Mouse (Mus musculus) neural tube, embryonic 13.5 days (tissue): ENCODE data around the gene Mxi1. TPM values are rescaled to one million over a fixed set of nuclear protein-coding genes. Genes with fewer than 3 reads are reported as not detected.
A peak's percentile ranks its signal among the peaks of the same experiment; 100 is the strongest.

ENCODE experiments used
- ATAC-seq: fragments of 200-750 bp; cut with Nextera tagmentation; 2 replicates; pipeline ENCODE4 v1.8.0; 2017; ENCODE audit warnings: low read depth, mild to moderate bottlenecking, moderate TSS enrichment, moderate library complexity
- H3K27ac ChIP-seq: fragments of 300-500 bp; sonication (generic); replicated peaks from 2 replicates; pipeline ENCODE4 v1.5.1; 2015; ENCODE audit warnings: moderate library complexity, mild to moderate bottlenecking, inconsistent platforms
- H3K27me3 ChIP-seq: fragments of 300-500 bp; sonication (generic); 2 replicates; pipeline ENCODE4 v1.6.1; 2015; ENCODE audit warnings: mild to moderate bottlenecking, inconsistent platforms
- H3K36me3 ChIP-seq: fragments of 300-500 bp; sonication (generic); 2 replicates; pipeline ENCODE4 v1.6.1; 2015; ENCODE audit warnings: mild to moderate bottlenecking, inconsistent platforms
- H3K4me1 ChIP-seq: fragments of 300-500 bp; sonication (generic); replicated peaks from 2 replicates; pipeline ENCODE4 v1.6.1; 2015; ENCODE audit warnings: inconsistent platforms
- H3K4me2 ChIP-seq: fragments of 300-500 bp; sonication (generic); 2 replicates; pipeline ENCODE4 v1.6.1; 2015; ENCODE audit warnings: inconsistent platforms, mild to moderate bottlenecking, moderate library complexity
- H3K4me3 ChIP-seq: fragments of 300-500 bp; sonication (generic); 2 replicates; pipeline ENCODE4 v1.5.1; 2015; ENCODE audit warnings: mild to moderate bottlenecking, inconsistent platforms
- H3K9ac ChIP-seq: fragments of 300-500 bp; sonication (generic); 2 replicates; pipeline ENCODE4 v1.6.1; 2015; ENCODE audit warnings: moderate library complexity, mild to moderate bottlenecking, inconsistent platforms
- H3K9me3 ChIP-seq: fragments of 300-500 bp; sonication (generic); 2 replicates; pipeline ENCODE4 v1.6.1; 2016; ENCODE audit warnings: inconsistent platforms
- WGBS: fragments of 180-500 bp; shearing (Covaris S2); methylation state at CpG from one replicate; pipeline ENCODE4 v1.1.7; 2015; 5-methylcytosine and 5-hydroxymethylcytosine counted together
- polyA plus RNA-seq: library from polyadenylated mRNA; unstranded; fragments of >200 nt; fragmentation: Nextera tagmentation; extraction: Ambion mirVana; gene quantifications from 2 replicates; pipeline ENCODE4 v1.2.1, GENCODE M21; 2015

The Mxi1 gene
- polyA plus RNA-seq, 1 experiment from 2014 or later: 59.8 TPM

DNA sequence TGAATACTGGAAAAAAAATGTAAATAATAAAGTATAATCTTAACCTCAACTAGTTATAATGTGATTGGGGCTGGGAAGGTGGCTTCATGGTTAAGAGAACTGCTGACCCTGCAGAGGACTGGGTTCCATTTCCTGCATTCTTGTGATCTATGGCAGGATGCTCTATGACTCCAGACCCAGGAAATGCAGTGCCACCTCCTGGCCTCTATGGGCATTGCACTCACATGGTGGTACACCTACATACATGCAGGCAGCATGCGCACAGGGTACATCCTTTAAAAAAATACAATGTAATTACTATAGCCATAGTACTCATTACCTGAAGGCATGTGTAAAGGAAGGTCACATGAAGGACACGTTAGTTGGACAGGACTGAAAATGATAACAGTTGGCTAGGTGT, 52.6 kb downstream of the Mxi1 start:
- H3K27ac ChIP-seq: no peak overlapping the region
- H3K9me3 ChIP-seq: no peaks in the 10 kb centered on the region
- peaks cover 53% of the 10 kb centered on the region for H3K4me1 ChIP-seq
- no peaks in the 10 kb centered on the region for H3K27me3 ChIP-seq
- 0 out of 2 replicates have a peak, but pooled peaks cover 3% of the 10 kb centered on the region for H3K36me3 ChIP-seq
- no peak for ATAC-seq
- no peak overlapping the region for H3K4me3 ChIP-seq
- 47% methylated on average over 2 of the region's 2 CpGs for WGBS
- no peak overlapping the region for H3K9ac ChIP-seq
- no peak overlapping the region for H3K4me2 ChIP-seq

DNA sequence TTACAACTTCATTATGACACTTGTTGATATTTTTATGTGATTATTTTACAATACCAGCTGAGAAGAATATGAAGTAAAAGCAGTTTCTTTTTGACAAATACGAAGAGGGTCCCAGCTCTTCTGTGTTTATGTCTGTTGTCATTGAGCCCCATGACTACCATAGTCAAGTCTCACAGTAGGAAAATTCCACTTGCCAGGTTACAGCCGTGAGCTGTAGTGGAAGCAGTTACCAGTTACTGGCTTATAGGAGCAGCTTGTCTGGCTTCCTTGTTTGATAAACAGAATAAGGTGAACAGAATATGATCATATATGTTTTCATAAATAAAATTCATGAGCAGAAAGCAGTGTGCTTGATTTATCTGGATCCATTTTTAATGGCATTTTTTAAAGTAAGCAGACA, 54.2 kb downstream of the Mxi1 start:
- H3K27me3 ChIP-seq: no peaks in the 10 kb centered on the region
- H3K4me3 ChIP-seq: no peak overlapping the region
- 0 out of 2 replicates have a peak, but pooled peaks cover 3% of the 10 kb centered on the region for H3K36me3 ChIP-seq
- no peak overlapping the region for H3K9ac ChIP-seq
- no peak overlapping the region for H3K27ac ChIP-seq
- no peak for ATAC-seq
- H3K4me1 ChIP-seq: peaks cover 58% of the 10 kb centered on the region
- 66% methylated on average over 2 of the region's 2 CpGs for WGBS
- H3K4me2 ChIP-seq: no peak overlapping the region
- no peaks in the 10 kb centered on the region for H3K9me3 ChIP-seq

DNA sequence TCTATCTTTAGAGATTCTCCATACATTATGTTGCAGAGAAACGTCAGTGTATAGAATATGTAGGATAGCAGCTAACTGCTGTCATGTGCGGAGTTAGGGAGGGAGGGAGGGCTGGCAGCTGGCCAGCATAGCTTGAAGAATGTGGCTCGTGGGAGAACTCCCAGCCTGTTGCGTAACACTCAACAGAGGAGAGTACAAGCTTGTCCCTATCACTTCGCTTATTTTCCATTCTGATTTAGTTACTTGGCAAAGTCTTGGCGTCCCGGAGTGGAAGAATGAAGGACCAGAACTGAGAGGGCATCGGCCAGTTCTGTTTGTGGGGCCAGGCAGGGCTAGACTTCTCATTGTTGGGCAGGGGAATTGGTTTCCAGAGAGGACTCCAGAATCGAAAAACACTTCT, 54.6 kb downstream of the Mxi1 start:
- Histone ChIP-seq H3K4me3 (no peak overlapping the region), H3K36me3 (0 out of 2 replicates have a peak, but pooled peaks cover 3% of the 10 kb centered on the region), H3K4me1 (peaks cover 55% of the 10 kb centered on the region), H3K9ac (no peak overlapping the region), H3K27ac (peak overlapping the region; percentile 59), H3K9me3 (no peaks in the 10 kb centered on the region), H3K4me2 (peak overlapping the region; percentile 20), H3K27me3 (no peaks in the 10 kb centered on the region)
- ATAC-seq: peak; percentile 68; the same call in 1 of the 2 replicates
- WGBS: 25% methylated on average over 9 of the region's 9 CpGs

DNA sequence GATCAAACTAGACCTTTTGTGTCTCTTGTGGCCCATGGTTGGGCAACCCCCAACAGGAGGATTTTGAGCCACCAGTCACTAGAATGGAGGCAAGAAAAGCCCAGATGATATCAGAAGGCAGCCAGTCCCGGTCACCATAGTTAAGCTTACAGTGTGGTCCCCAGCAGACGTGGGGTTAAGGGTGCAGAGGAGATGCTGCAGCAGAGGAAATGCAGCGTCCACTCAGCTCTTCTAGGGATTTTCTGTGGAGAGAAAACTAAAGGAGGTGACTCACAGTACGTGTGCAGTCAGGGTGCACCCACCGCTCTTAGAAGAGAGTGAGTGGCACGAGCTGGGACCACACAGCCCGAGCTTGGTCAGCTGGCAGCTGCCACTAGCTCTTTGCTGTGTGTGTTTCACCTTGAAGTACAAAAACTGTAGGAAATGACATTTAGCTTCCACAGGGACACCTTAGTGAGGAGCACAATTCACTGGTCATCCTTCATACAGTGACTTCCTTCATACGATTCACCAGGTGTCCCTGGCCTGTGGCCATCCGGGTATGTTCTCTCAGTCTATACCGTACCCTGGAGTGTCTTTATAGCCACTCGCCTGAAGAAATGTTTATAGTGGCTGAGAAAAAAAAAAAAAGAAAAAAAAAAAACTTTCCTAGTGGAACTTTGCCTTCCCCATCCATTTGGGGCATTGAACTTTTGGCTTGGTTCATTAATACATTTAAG, 55.9 kb downstream of the Mxi1 start:
- H3K4me2 ChIP-seq: no peak overlapping the region
- 78% methylated on average over 11 of the region's 11 CpGs for WGBS
- peaks cover 4% of the 10 kb centered on the region for H3K36me3 ChIP-seq
- no peak overlapping the region for H3K4me3 ChIP-seq
- H3K27ac ChIP-seq: 0 out of 2 replicates have a peak overlapping the region, but pooled peaks have one; percentile 59
- H3K4me1 ChIP-seq: peaks cover 42% of the 10 kb centered on the region
- H3K9me3 ChIP-seq: no peaks in the 10 kb centered on the region
- ATAC-seq: no peak
- H3K9ac ChIP-seq: 0 out of 2 replicates have a peak overlapping the region, but pooled peaks have one; percentile 27
- no peaks in the 10 kb centered on the region for H3K27me3 ChIP-seq

DNA sequence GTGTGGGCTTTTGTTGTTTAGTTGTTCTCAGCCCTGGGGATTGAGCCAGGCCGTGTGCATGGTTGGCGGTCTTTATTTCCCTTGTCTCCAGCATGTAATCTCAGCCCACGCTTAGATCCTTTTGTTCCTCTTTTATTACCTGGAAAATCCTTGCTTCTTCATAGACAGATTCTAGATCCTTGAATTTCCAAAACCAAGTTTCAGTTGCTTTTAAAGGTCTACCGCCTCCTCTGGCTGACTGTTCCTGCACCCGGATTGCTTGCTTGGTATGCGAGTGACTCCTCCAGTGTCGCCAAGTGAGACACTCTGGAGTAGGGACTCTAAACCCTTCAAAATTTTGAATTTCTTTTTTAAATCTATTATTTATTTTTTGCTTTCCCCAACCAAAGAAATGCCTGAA, 56.6 kb downstream of the Mxi1 start:
- no peak for ATAC-seq
- WGBS: 60% methylated on average over 7 of the region's 7 CpGs
- H3K27me3 ChIP-seq: no peaks in the 10 kb centered on the region
- H3K4me1 ChIP-seq: peaks cover 41% of the 10 kb centered on the region
- H3K9ac ChIP-seq: no peak overlapping the region
- no peak overlapping the region for H3K4me3 ChIP-seq
- H3K9me3 ChIP-seq: no peaks in the 10 kb centered on the region
- H3K27ac ChIP-seq: no peak overlapping the region
- no peak overlapping the region for H3K4me2 ChIP-seq
- peaks cover 11% of the 10 kb centered on the region for H3K36me3 ChIP-seq

DNA sequence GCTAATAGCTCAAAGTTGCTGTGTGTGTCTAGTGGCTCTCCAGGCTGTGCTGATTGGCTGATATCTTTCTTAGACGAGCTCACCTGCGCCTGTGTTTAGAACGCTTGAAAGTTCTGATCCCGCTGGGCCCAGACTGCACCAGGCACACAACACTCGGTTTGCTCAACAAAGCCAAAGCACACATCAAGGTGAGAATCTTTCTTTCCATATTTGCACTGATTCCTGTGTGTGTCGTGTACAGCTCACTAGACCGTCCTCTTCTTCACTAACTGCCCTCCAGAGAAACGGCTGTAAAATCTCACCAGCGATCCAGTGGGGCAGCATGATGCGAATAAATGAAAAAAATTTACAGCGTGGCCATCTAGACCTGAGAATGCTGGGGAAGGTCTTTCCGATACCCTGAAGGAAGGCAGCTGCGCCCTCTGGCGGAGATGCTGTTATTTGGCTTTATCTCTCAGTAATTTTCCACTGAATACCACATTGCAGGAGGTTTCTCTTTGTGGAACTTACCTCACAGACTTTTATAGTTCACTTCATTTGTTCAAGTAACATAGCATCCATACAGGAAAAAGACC, 59.2 kb downstream of the Mxi1 start:
- Histone ChIP-seq H3K9me3 (no peaks in the 10 kb centered on the region), H3K27ac (no peak overlapping the region), H3K9ac (0 out of 2 replicates have a peak overlapping the region, but pooled peaks have one; percentile 31), H3K27me3 (no peaks in the 10 kb centered on the region), H3K36me3 (peaks cover 31% of the 10 kb centered on the region), H3K4me3 (no peak overlapping the region), H3K4me1 (peaks cover 37% of the 10 kb centered on the region), H3K4me2 (0 out of 2 replicates have a peak overlapping the region, but pooled peaks have one; percentile 11)
- WGBS: 26% methylated on average over 14 of the region's 14 CpGs
- ATAC-seq: 0 out of 2 replicates have a peak, but pooled peaks have one; percentile 48

DNA sequence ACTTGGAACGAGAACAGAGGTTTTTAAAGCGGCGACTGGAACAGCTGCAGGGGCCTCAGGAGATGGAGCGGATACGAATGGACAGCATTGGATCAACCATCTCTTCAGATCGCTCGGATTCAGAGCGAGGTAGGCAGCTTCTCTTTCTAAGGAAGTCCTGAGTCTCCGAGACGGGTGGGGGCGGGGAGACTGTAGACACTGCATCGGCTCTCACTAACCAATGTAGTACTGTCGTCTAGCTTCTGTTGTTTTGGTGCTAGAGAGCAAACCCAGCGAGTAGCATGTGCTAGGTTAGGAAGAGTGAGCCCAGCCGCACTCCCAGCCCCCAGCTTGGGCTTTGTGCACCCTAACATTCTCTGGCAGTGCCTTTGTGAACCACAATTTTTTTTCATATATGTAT, 59.9 kb downstream of the Mxi1 start:
- Histone ChIP-seq H3K4me1 (peaks cover 30% of the 10 kb centered on the region), H3K9ac (no peak overlapping the region), H3K27ac (no peak overlapping the region), H3K27me3 (no peaks in the 10 kb centered on the region), H3K9me3 (no peaks in the 10 kb centered on the region), H3K4me2 (no peak overlapping the region), H3K4me3 (no peak overlapping the region), H3K36me3 (peaks cover 36% of the 10 kb centered on the region)
- WGBS: 84% methylated on average over 15 of the region's 15 CpGs
- ATAC-seq: no peak

DNA sequence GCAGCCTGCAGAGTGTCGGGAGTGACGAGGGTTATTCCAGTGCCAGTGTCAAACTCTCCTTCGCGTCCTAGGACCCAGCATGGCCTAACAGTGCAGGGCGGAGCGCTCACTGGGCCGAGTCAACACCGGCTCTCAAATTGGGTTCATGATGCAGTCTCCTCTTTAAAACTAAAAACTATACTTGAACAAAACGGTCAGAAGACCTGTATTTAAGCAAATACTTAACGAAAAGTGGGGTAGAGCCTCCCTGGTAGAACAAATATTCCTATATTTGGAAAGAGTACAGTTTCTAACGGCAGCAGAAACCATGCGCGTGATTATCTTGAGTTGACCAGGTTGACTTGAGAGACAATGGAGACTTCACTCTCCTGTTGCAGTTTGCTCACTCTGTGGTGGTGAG, 61.3 kb downstream of the Mxi1 start, which contains the start of gene Gm10197:
Gene Gm10197, minus strand, starts transcription at position 101 of the 400 bp plus-strand sequence.
- Histone ChIP-seq H3K36me3 (peaks cover 49% of the 10 kb centered on the region), H3K4me2 (no peak within 1 kb of the TSS), H3K9ac (no peak within 1 kb of the TSS), H3K9me3 (no peaks in the 10 kb centered on the region), H3K4me1 (peaks cover 17% of the 10 kb centered on the region), H3K4me3 (no peak within 1 kb of the TSS), H3K27ac (no peak within 1 kb of the TSS), H3K27me3 (no peaks in the 10 kb centered on the region)
- no peak for ATAC-seq
- 90% methylated on average over 13 of the region's 13 CpGs for WGBS

DNA sequence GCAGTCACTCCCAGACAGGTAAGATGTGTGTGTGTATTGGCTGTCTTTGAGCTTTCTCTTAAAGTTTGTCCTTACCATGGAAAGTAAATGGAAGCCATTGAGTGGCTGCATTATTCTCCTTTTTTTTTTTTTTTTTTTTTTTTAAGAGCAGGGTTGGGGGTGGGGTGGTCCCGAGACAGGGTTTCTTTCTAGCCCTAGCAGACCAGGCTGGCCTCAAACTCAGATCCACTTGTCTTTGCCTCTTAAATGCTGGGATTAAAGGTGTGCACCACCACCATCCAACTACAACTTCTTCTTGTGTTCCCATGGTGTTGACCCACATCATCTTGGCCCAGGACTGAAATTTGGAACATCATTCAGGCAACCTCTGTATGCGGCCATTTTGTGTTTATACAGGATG, 63.3 kb downstream of the Mxi1 start:
- Histone ChIP-seq H3K9me3 (no peaks in the 10 kb centered on the region), H3K4me1 (peaks cover 11% of the 10 kb centered on the region), H3K27me3 (no peaks in the 10 kb centered on the region), H3K4me2 (no peak overlapping the region), H3K4me3 (no peak overlapping the region), H3K36me3 (peaks cover 60% of the 10 kb centered on the region), H3K27ac (no peak overlapping the region), H3K9ac (no peak overlapping the region)
- ATAC-seq: no peak
- 97% methylated on average over 2 of the region's 2 CpGs for WGBS

DNA sequence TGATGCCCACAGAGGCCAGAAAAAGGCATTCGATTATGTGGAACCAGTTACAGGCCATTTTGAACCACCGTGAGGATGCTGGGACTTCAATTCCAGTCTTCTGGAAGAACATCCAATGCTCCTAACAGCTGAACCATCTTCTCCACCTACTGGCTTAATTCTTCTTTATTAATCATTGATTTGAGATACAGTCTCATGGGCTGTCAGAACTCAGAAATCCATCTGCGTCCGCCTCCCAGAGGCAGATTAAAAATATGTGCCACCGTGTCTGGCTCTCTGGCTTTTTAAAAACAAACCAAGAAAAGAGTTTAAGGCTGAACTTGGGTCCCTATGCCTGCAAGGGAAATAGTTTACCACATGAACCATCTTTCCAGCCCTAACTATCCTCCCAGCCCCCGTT, 65.0 kb downstream of the Mxi1 start:
- peaks cover 69% of the 10 kb centered on the region for H3K36me3 ChIP-seq
- H3K4me2 ChIP-seq: no peak overlapping the region
- no peak overlapping the region for H3K9ac ChIP-seq
- H3K27me3 ChIP-seq: no peaks in the 10 kb centered on the region
- 91% methylated on average over 6 of the region's 6 CpGs for WGBS
- H3K27ac ChIP-seq: no peak overlapping the region
- ATAC-seq: no peak
- no peaks in the 10 kb centered on the region for H3K9me3 ChIP-seq
- no peak overlapping the region for H3K4me3 ChIP-seq
- no peaks in the 10 kb centered on the region for H3K4me1 ChIP-seq

DNA sequence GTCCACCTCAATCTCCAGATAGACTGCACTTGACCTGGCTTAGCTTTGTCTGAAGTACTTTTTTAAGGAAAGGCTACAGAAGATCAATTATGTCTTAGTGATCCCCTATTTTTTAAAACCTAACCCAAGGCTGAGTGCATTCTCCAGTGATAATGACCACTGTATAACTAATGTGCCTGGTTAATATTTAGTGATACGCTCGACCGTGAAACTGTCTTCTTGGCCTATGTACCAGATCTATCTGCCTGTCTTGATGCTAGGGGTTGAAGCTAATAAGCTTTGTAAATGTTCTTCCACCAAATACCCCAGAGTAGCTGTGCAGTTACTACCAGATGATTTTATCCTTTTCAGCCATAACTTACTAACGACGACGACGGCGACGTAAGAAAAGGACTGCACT, 65.5 kb downstream of the Mxi1 start:
- Histone ChIP-seq H3K9ac (no peak overlapping the region), H3K4me3 (no peak overlapping the region), H3K9me3 (no peaks in the 10 kb centered on the region), H3K4me2 (no peak overlapping the region), H3K36me3 (peaks cover 75% of the 10 kb centered on the region), H3K27ac (no peak overlapping the region), H3K27me3 (no peaks in the 10 kb centered on the region), H3K4me1 (no peaks in the 10 kb centered on the region)
- 92% methylated on average over 9 of the region's 9 CpGs for WGBS
- no peak for ATAC-seq

DNA sequence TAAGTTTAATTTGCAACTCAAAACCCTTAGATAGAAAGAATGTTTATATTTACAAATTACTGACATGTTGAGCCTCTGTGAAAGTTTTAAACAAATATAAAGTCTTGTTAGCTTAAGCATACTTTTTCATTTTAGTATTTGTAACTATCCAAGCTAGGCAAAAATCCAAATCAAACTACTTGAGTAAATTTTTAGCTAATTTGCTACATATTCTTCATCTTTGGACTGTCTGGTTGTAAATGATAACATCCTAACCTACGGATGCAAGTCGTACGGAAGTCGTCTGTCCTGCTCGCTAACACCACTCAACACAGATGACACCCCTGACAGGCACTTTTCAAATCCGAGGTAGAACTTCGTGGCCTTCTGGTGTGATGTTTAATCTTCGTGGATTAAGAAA, 67.3 kb downstream of the Mxi1 start:
- H3K9me3 ChIP-seq: no peaks in the 10 kb centered on the region
- H3K4me3 ChIP-seq: no peak overlapping the region
- H3K36me3 ChIP-seq: peaks cover 76% of the 10 kb centered on the region
- no peaks in the 10 kb centered on the region for H3K27me3 ChIP-seq
- 90% methylated on average over 8 of the region's 8 CpGs for WGBS
- H3K27ac ChIP-seq: no peak overlapping the region
- ATAC-seq: no peak
- no peak overlapping the region for H3K9ac ChIP-seq
- H3K4me1 ChIP-seq: no peaks in the 10 kb centered on the region
- H3K4me2 ChIP-seq: no peak overlapping the region
